Mouse (Mus musculus): Measurements from ENCODE around the gene Acvrl1. TPM values are rescaled to one million over a fixed set of nuclear protein-coding genes. Genes with fewer than 3 reads are reported as not detected.

Gene Acvrl1
- 5.0 and 5.3 TPM in 2 replicates for polyA plus RNA-seq (2015; fragmentation: Nextera tagmentation; extraction: Ambion mirVana)

DNA sequence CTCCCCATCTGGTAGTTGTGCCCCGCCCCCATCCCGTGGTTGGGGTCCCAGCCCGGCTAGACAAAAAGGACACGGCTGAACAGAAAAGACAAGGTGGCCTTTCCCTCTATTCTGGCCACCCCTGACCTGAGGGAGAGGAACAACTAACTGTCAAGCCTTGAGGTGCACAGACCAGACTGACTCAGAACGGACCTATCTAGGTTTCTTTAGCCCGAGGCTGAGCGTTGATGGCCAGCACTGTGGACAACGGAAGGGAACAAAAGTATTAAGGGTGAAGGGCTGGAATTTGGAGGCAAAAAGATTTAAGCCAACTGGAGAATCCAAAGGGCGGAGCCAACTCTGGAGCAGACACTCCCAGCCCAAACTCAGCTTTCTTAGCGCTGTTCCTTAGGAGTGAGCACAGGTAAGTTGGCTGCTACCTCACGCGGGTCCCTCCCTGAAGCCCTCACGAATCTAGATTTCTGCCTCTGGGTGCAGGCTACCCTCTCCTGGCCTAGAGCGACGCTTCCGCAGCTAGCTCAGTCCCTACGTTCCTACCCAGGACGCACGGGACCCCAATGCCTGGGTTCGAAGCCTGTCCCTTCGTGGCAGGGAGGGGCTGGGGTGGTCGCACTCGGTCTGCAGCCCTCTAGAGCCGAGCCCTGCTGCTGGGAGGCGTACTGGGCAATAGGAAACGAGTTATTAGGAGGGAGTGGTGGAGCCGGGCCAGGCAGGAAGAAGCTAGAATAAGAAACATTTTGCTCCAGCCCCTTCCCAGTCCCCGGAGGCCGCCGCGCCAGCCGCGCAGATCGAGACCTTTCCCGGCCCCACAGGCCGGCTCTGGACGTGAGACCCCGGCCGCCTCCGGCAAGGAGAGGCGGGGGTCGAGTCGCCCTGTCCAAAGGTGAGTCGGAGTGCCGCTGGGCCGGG, at the start of gene Acvrl1:
TSS of gene Acvrl1 (plus strand) at position 342 of the 909 bp plus-strand sequence.
- H3K9me3 ChIP-seq (replicated peaks), result no peaks in the 10 kb centered on the region
- peaks cover 20% of the 10 kb centered on the region for H3K4me1 ChIP-seq
- H3K27me3 ChIP-seq, result peaks cover 52% of the 10 kb centered on the region
- H3K36me3 ChIP-seq (ENCODE audit: poor library complexity, severe bottlenecking), result no peaks in the 10 kb centered on the region
- peak within 1 kb of the TSS; percentile 45 for H3K9ac ChIP-seq
- no peak within 1 kb of the TSS for H3K27ac ChIP-seq
- WGBS, result 3% methylated on average over 46 of the region's 46 CpGs
- H3K4me3 ChIP-seq, result peak within 1 kb of the TSS; percentile 21; the same call in 1 of the 2 replicates
- ATAC-seq, result no peak
- H3K4me2 ChIP-seq, result peak within 1 kb of the TSS; percentile 40

DNA sequence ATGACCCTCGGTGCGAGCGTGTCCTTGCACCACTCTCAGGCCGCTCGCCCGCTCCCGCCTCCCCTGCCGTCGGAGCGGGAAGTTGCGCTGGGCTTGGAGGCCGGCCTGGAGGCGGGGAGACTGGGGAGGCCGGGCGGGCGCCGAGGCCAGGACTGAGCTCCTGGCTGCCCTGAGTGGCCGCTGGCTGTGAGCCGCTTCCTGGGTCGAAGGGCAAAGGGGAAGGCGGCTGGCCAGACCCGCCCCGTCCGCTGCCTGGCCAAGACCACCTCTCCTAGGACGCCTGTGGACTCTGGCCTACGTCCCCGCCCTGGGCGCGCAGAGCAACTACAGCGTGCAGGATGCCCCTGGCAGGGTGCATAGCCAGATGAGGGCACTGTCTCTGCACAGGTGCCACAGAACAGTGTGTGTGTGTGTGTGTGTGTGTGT, 49.6 kb upstream of the Acvrl1 start:
- no peak overlapping the region for H3K27ac ChIP-seq

DNA sequence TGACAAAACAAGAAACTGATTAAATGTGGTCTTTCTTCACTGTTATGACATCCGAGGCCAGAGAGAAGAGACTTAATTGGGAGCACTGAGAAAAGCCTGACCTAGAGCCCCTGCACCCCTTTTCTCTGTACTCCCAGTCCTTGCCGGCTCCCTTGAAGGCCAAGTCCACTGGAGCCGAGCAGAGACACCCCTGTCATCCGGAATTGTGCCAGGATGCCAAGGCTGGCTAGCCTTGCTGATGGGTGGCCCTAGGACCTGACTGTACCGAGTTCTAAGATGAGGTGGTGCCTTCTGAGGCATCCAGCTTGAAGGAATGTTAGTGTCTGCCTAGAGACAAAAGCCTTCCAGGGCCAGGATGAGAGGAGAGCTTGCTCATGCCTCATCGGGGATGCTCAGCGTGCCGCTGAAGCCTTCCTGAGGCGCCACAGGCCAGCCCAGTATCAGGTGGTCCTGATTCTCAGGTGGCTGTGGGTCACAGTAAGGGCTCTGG, 48.2 kb upstream of the Acvrl1 start:
- Histone ChIP-seq H3K9me3 (replicated peaks) (no peaks in the 10 kb centered on the region), H3K36me3 (ENCODE audit: poor library complexity, severe bottlenecking) (no peaks in the 10 kb centered on the region), H3K4me2 (no peak overlapping the region), H3K27me3 (peaks cover 51% of the 10 kb centered on the region), H3K4me1 (peaks cover 31% of the 10 kb centered on the region), H3K27ac (no peak overlapping the region), H3K9ac (no peak overlapping the region), H3K4me3 (no peak overlapping the region)
- ATAC-seq, result no peak
- WGBS, result 77% methylated on average over 9 of the region's 9 CpGs

More for the DNA sequence above, 49.6 kb upstream of the Acvrl1 start:
- under 1% methylated on average over 18 of the region's 30 CpGs for WGBS
- Histone ChIP-seq H3K9ac (peak overlapping the region; percentile 73), H3K4me1 (peaks cover 31% of the 10 kb centered on the region), H3K4me2 (peak overlapping the region; percentile 84), H3K4me3 (peak overlapping the region; percentile 57), H3K36me3 (ENCODE audit: poor library complexity, severe bottlenecking) (no peaks in the 10 kb centered on the region), H3K9me3 (replicated peaks) (no peaks in the 10 kb centered on the region), H3K27me3 (peaks cover 51% of the 10 kb centered on the region)
- peak; percentile 70 for ATAC-seq

GRCm38 (mm10) chr15:101081035-101081548, 47.2 kb upstream of the Acvrl1 start:
- WGBS, result 84% methylated on average over 7 of the region's 7 CpGs

GRCm38 (mm10) chr15:101082236-101082635, 46.1 kb upstream of the Acvrl1 start:
- peaks cover 15% of the 10 kb centered on the region for H3K4me1 ChIP-seq
- ATAC-seq, result no peak
- no peaks in the 10 kb centered on the region for H3K36me3 ChIP-seq (ENCODE audit: poor library complexity, severe bottlenecking)
- H3K4me3 ChIP-seq, result no peak overlapping the region
- no peak overlapping the region for H3K4me2 ChIP-seq
- H3K27me3 ChIP-seq, result peaks cover 33% of the 10 kb centered on the region
- H3K27ac ChIP-seq, result no peak overlapping the region
- WGBS, result 61% methylated on average over 4 of the region's 4 CpGs
- no peaks in the 10 kb centered on the region for H3K9me3 ChIP-seq (replicated peaks)
- no peak overlapping the region for H3K9ac ChIP-seq

More at GRCm38 (mm10) chr15:101081035-101081548, 47.2 kb upstream of the Acvrl1 start:
- Histone ChIP-seq H3K27ac (no peak overlapping the region), H3K36me3 (ENCODE audit: poor library complexity, severe bottlenecking) (no peaks in the 10 kb centered on the region), H3K4me2 (no peak overlapping the region), H3K9ac (no peak overlapping the region), H3K4me1 (peaks cover 27% of the 10 kb centered on the region), H3K9me3 (replicated peaks) (no peaks in the 10 kb centered on the region), H3K4me3 (no peak overlapping the region), H3K27me3 (peaks cover 42% of the 10 kb centered on the region)
- no peak for ATAC-seq

DNA sequence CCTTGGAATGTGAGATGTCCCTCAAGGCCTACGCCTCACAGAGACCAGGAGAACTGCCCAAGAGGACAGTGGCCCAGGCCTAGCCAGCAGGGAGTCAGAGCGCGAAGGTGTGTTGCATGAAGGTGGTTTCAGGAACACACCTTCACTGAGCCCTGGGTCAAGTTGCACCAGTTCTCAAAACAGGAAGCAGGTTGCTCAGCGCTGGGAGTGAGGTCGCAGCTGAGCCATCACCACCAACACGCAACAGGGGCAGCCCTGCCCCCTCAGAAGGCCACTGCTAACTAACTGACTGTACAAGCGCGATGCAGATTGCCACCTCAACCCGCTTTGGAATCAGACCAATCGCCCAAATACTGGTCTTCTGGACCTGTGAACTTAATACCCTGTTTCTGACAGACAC, 43.8 kb upstream of the Acvrl1 start:
- no peak overlapping the region for H3K27ac ChIP-seq
- H3K4me2 ChIP-seq, result no peak overlapping the region
- H3K27me3 ChIP-seq, result peaks cover 15% of the 10 kb centered on the region
- H3K36me3 ChIP-seq (ENCODE audit: poor library complexity, severe bottlenecking), result no peaks in the 10 kb centered on the region
- no peak for ATAC-seq
- no peaks in the 10 kb centered on the region for H3K9me3 ChIP-seq (replicated peaks)
- H3K4me1 ChIP-seq, result no peaks in the 10 kb centered on the region
- no peak overlapping the region for H3K4me3 ChIP-seq
- H3K9ac ChIP-seq, result no peak overlapping the region
- 87% methylated on average over 10 of the region's 10 CpGs for WGBS

- H3K9ac ChIP-seq, result no peak overlapping the region
- H3K4me1 ChIP-seq, result no peaks in the 10 kb centered on the region
- H3K4me3 ChIP-seq, result no peak overlapping the region
- no peaks in the 10 kb centered on the region for H3K9me3 ChIP-seq (replicated peaks)
- no peak overlapping the region for H3K27ac ChIP-seq
- H3K27me3 ChIP-seq, result no peaks in the 10 kb centered on the region
- 74% methylated on average over 9 of the region's 9 CpGs for WGBS
- H3K36me3 ChIP-seq (ENCODE audit: poor library complexity, severe bottlenecking), result no peaks in the 10 kb centered on the region
- no peak overlapping the region for H3K4me2 ChIP-seq
- no peak for ATAC-seq
These were observed 41.9 kb upstream of the Acvrl1 start for GRCm38 (mm10) chr15:101086451-101086850.

- Histone ChIP-seq H3K9ac (no peak overlapping the region), H3K4me2 (no peak overlapping the region), H3K36me3 (ENCODE audit: poor library complexity, severe bottlenecking) (no peaks in the 10 kb centered on the region), H3K4me1 (0 out of 2 replicates have a peak, but pooled peaks cover under 1% of the 10 kb centered on the region), H3K27me3 (peaks cover 2% of the 10 kb centered on the region; the same call in 1 of the 2 replicates), H3K4me3 (no peak overlapping the region), H3K27ac (no peak overlapping the region), H3K9me3 (replicated peaks) (no peaks in the 10 kb centered on the region)
- ATAC-seq, result no peak
- 83% methylated on average over 3 of the region's 3 CpGs for WGBS
These were observed 41.4 kb upstream of the Acvrl1 start for GRCm38 (mm10) chr15:101086956-101087355.

- H3K4me2 ChIP-seq, result no peak overlapping the region
- no peak overlapping the region for H3K27ac ChIP-seq
- H3K27me3 ChIP-seq, result peaks cover 3% of the 10 kb centered on the region; the same call in 1 of the 2 replicates
- peaks cover 14% of the 10 kb centered on the region for H3K4me1 ChIP-seq
- H3K36me3 ChIP-seq (ENCODE audit: poor library complexity, severe bottlenecking), result no peaks in the 10 kb centered on the region
- no peaks in the 10 kb centered on the region for H3K9me3 ChIP-seq (replicated peaks)
- no peak overlapping the region for H3K9ac ChIP-seq
- H3K4me3 ChIP-seq, result no peak overlapping the region
- no peak for ATAC-seq
- 41% methylated on average over 4 of the region's 4 CpGs for WGBS
These were observed 40.0 kb upstream of the Acvrl1 start for GRCm38 (mm10) chr15:101088291-101088690.

- Histone ChIP-seq H3K27ac (no peak overlapping the region), H3K9ac (no peak overlapping the region), H3K4me2 (no peak overlapping the region), H3K4me1 (peaks cover 22% of the 10 kb centered on the region), H3K9me3 (replicated peaks) (no peaks in the 10 kb centered on the region), H3K36me3 (ENCODE audit: poor library complexity, severe bottlenecking) (no peaks in the 10 kb centered on the region), H3K4me3 (no peak overlapping the region), H3K27me3 (peaks cover 3% of the 10 kb centered on the region; the same call in 1 of the 2 replicates)
- 92% methylated on average over 8 of the region's 8 CpGs for WGBS
- no peak for ATAC-seq
These were observed 36.8 kb upstream of the Acvrl1 start for GRCm38 (mm10) chr15:101091551-101091950.

- Histone ChIP-seq H3K27me3 (peaks cover 3% of the 10 kb centered on the region; the same call in 1 of the 2 replicates), H3K36me3 (ENCODE audit: poor library complexity, severe bottlenecking) (no peaks in the 10 kb centered on the region), H3K4me2 (peak overlapping the region; percentile 43), H3K4me3 (no peak overlapping the region), H3K27ac (peak overlapping the region; percentile 22; the same call in 1 of the 2 replicates), H3K9me3 (replicated peaks) (no peaks in the 10 kb centered on the region), H3K9ac (0 out of 2 replicates have a peak overlapping the region, but pooled peaks have one; percentile 28), H3K4me1 (peaks cover 22% of the 10 kb centered on the region)
- WGBS, result 25% methylated on average over 14 of the region's 14 CpGs
- peak; percentile 44; the same call in 1 of the 2 replicates for ATAC-seq
These were observed 36.0 kb upstream of the Acvrl1 start for GRCm38 (mm10) chr15:101092121-101092828.
